Mouse (Mus musculus) limb, embryonic 12.5 days (tissue): ENCODE results near the gene Gm16513. TPM values are rescaled to one million over a fixed set of nuclear protein-coding genes. Genes with fewer than 3 reads are reported as not detected.
"Not testable (repeated sequence)": the region's sequence is repeated elsewhere in the genome, so short reads cannot be mapped to it uniquely, and the experiment has no call there.

Source experiments
- ATAC-seq: fragments of 200-750 bp; cut with Nextera tagmentation; 2 replicates; pipeline ENCODE4 v1.8.0; 2017; ENCODE audit warnings: low read depth, moderate TSS enrichment; ENCODE audit not compliant: insufficient number of reproducible peaks, insufficient read depth, low FRiP score, low TSS enrichment
- H3K27ac ChIP-seq: fragments of 300-500 bp; sonication (generic); 2 replicates; pipeline ENCODE4 v1.5.1; 2016; ENCODE audit warnings: mild to moderate bottlenecking, moderate library complexity
- H3K27me3 ChIP-seq: fragments of 300-500 bp; sonication (generic); 2 replicates; pipeline ENCODE4 v1.6.1; 2016; ENCODE audit warnings: mild to moderate bottlenecking, moderate library complexity
- H3K36me3 ChIP-seq: fragments of 300-500 bp; sonication (generic); 2 replicates; pipeline ENCODE4 v1.6.1; 2016; ENCODE audit warnings: mild to moderate bottlenecking, moderate library complexity
- H3K4me1 ChIP-seq: fragments of 300-500 bp; sonication (generic); replicated peaks from 2 replicates; pipeline ENCODE4 v1.6.1; 2016
- H3K4me2 ChIP-seq: fragments of 300-500 bp; sonication (generic); 2 replicates; pipeline ENCODE4 v1.6.1; 2016; ENCODE audit warnings: mild to moderate bottlenecking, moderate library complexity
- H3K4me3 ChIP-seq: fragments of 300-500 bp; sonication (generic); replicated peaks from 2 replicates; pipeline ENCODE4 v1.5.1; 2016; ENCODE audit warnings: mild to moderate bottlenecking
- H3K9ac ChIP-seq: fragments of 300-500 bp; sonication (generic); replicated peaks from 2 replicates; pipeline ENCODE4 v1.6.1; 2016; ENCODE audit warnings: mild to moderate bottlenecking, moderate library complexity
- H3K9me3 ChIP-seq: fragments of 300-500 bp; sonication (generic); 2 replicates; pipeline ENCODE4 v1.6.1; 2016; ENCODE audit warnings: mild to moderate bottlenecking, moderate library complexity
- WGBS: fragments of 180-500 bp; shearing (Covaris S2); methylation state at CpG from one replicate; pipeline ENCODE4 v1.1.7; 2016; 5-methylcytosine and 5-hydroxymethylcytosine counted together
- polyA plus RNA-seq: library from polyadenylated mRNA; unstranded; fragments of >200 nt; fragmentation: Nextera tagmentation; extraction: Ambion mirVana; gene quantifications from 2 replicates; pipeline ENCODE4 v1.2.1, GENCODE M21; 2016

Gene Gm16513
- not detected in 2 replicates for polyA plus RNA-seq

DNA sequence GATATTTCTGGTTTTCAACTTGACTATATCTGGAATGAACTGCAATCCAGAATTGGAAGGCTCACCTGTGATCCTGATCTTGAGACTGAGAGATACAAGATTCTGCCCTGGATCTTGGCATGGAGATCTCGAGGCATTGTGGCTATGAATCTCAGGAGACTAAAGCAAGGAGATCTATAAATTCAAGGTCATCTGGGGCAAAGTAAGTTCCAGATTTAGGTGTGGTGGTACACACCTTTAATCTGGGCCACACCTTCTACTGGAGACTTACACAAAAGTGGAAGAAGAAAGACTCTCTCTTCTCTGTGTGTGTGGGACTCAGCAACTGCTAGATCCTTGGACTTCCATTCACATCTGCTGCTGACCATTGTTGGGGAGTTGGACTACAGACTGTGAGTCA, at the start of gene Gm16513:
Gene Gm16513, plus strand, starts transcription at position 301 of the 400 bp plus-strand sequence.
- not testable (repeated sequence) for H3K27me3 ChIP-seq, ATAC-seq, H3K4me1 ChIP-seq, H3K9ac ChIP-seq, H3K4me2 ChIP-seq, H3K9me3 ChIP-seq, H3K36me3 ChIP-seq, H3K4me3 ChIP-seq, H3K27ac ChIP-seq
- WGBS: no CpG with 5 or more reads among the region's 1 CpGs

Other genes with a start within 250 kb of the Gm16513 start
- gene Gm6367, start 194.0 kb upstream of the Gm16513 start, polyA plus RNA-seq: not detected in 2 replicates
- gene Gm7942, start 75.7 kb upstream of the Gm16513 start, polyA plus RNA-seq: not detected in 2 replicates
- not detected in 2 replicates for gene Gm10424, start 90.1 kb downstream of the Gm16513 start, polyA plus RNA-seq
- gene Gm3259, start 123.3 kb downstream of the Gm16513 start, polyA plus RNA-seq: not detected in 2 replicates